Mouse (Mus musculus) embryonic facial prominence, embryonic 14.5 days (tissue): ENCODE measurements around the gene Tpgs1. TPM values are rescaled to one million over a fixed set of nuclear protein-coding genes. Genes with fewer than 3 reads are reported as not detected.
A peak's percentile ranks its signal among the peaks of the same experiment; 100 is the strongest.
"Not testable (repeated sequence)": the region's sequence is repeated elsewhere in the genome, so short reads cannot be mapped to it uniquely, and the experiment has no call there.

Source experiments
- ATAC-seq: fragments of 200-750 bp; cut with Nextera tagmentation; 2 replicates; pipeline ENCODE4 v1.8.0; 2017; ENCODE audit warnings: low read depth, moderate number of reproducible peaks, moderate TSS enrichment
- DNase-seq: peaks from one replicate; pipeline ENCODE4 v3.0.0-alpha.2; 2015; ENCODE audit warnings: low spot score
- H3K27ac ChIP-seq: fragments of 300-500 bp; sonication (generic); replicated peaks from 2 replicates; pipeline ENCODE4 v1.5.1; 2014; ENCODE audit warnings: low read depth, mild to moderate bottlenecking, low read length, moderate library complexity
- H3K27me3 ChIP-seq: fragments of 300-500 bp; sonication (generic); replicated peaks from 2 replicates; pipeline ENCODE4 v1.6.1; 2014; ENCODE audit warnings: low read length; ENCODE audit not compliant: control insufficient read depth, insufficient read depth
- H3K36me3 ChIP-seq: fragments of 300-500 bp; sonication (generic); 2 replicates; pipeline ENCODE4 v1.6.1; 2014; ENCODE audit warnings: low read length, mixed read lengths; ENCODE audit not compliant: control insufficient read depth, insufficient read depth
- H3K4me1 ChIP-seq: fragments of 300-500 bp; sonication (generic); 2 replicates; pipeline ENCODE4 v1.6.1; 2014; ENCODE audit warnings: antibody characterized with exemption, low read length; ENCODE audit not compliant: control insufficient read depth, insufficient read depth
- H3K4me2 ChIP-seq: fragments of 300-500 bp; sonication (generic); 2 replicates; pipeline ENCODE4 v1.6.1; 2014; ENCODE audit warnings: low read depth, mild to moderate bottlenecking, low read length, moderate library complexity, mixed read lengths
- H3K4me3 ChIP-seq: fragments of 300-500 bp; sonication (generic); 2 replicates; pipeline ENCODE4 v1.5.1; 2014; ENCODE audit warnings: low read depth, mild to moderate bottlenecking, low read length
- H3K9ac ChIP-seq: fragments of 300-500 bp; sonication (generic); 2 replicates; pipeline ENCODE4 v1.6.1; 2014; ENCODE audit warnings: low read depth, mild to moderate bottlenecking, low read length, moderate library complexity, mixed read lengths
- H3K9me3 ChIP-seq: fragments of 300-500 bp; sonication (generic); 2 replicates; pipeline ENCODE4 v1.6.1; 2016; ENCODE audit warnings: low read length; ENCODE audit not compliant: control insufficient read depth
- whole genome bisulfite sequencing: fragments of 180-500 bp; shearing (Covaris S2); extraction: QIAGEN DNeasy Blood & Tissue Kit; methylation state at CpG from one replicate; pipeline ENCODE4 v1.1.7; 2014; 5-methylcytosine and 5-hydroxymethylcytosine counted together
- polyA plus RNA-seq: library from polyadenylated mRNA; unstranded; fragments of >200 nt; fragmentation: Nextera tagmentation; extraction: Ambion mirVana; gene quantifications from 2 replicates; pipeline ENCODE4 v1.2.1, GENCODE M21; 2014

Gene Tpgs1
- polyA plus RNA-seq, 1 experiment from 2014 or later: 58.7 TPM

- not testable (repeated sequence) for H3K9me3 ChIP-seq, H3K9ac ChIP-seq, H3K27me3 ChIP-seq, ATAC-seq, H3K36me3 ChIP-seq, H3K4me2 ChIP-seq, H3K27ac ChIP-seq, DNase-seq, H3K4me3 ChIP-seq
- peaks cover 23% of the 10 kb centered on the region for H3K4me1 ChIP-seq
- 88% methylated on average over 2 of the region's 4 CpGs for WGBS
Observed at GRCm38 (mm10) chr10:79702970-79703369, 33.8 kb downstream of the Tpgs1 start.

- peaks cover 11% of the 10 kb centered on the region for H3K36me3 ChIP-seq
- H3K4me2 ChIP-seq: peak overlapping the region; percentile 94
- no peaks in the 10 kb centered on the region for H3K9me3 ChIP-seq
- H3K4me3 ChIP-seq: peak overlapping the region; percentile 89
- peak overlapping the region; percentile 61; the same call in 1 of the 2 replicates for H3K27ac ChIP-seq
- DNase-seq: no peak
- ATAC-seq: no peak
- peaks cover 23% of the 10 kb centered on the region for H3K4me1 ChIP-seq
- H3K27me3 ChIP-seq: no peaks in the 10 kb centered on the region
- H3K9ac ChIP-seq: peak overlapping the region; percentile 60; the same call in 1 of the 2 replicates
- WGBS: 74% methylated on average over 10 of the region's 10 CpGs
Observed at GRCm38 (mm10) chr10:79703541-79703940, 34.4 kb downstream of the Tpgs1 start.

- peak within 1 kb of the TSS; percentile 87 for H3K27ac ChIP-seq
- DNase-seq (peak; percentile 99), ATAC-seq (peak; percentile 96)
- WGBS: under 1% methylated on average over 42 of the region's 65 CpGs
- peak within 1 kb of the TSS; percentile 95 for H3K9ac ChIP-seq
- no peaks in the 10 kb centered on the region for H3K9me3 ChIP-seq
- no peaks in the 10 kb centered on the region for H3K27me3 ChIP-seq
- H3K4me1 ChIP-seq: peaks cover 23% of the 10 kb centered on the region
- peaks cover 18% of the 10 kb centered on the region for H3K36me3 ChIP-seq
- H3K4me2 ChIP-seq: peak within 1 kb of the TSS; percentile 94
- peak within 1 kb of the TSS; percentile 89 for H3K4me3 ChIP-seq
Observed at GRCm38 (mm10) chr10:79704065-79704969, 35.1 kb downstream of the Tpgs1 start, which contains the start of gene Bsg. Bsg (plus strand) TSS chr10:79704491.

GRCm38 (mm10) chr10:79704970-79705360 lies 35.8 kb downstream of the Tpgs1 start:
- DNase-seq: no peak
- Histone ChIP-seq H3K4me3 (peak overlapping the region; percentile 89), H3K4me1 (peaks cover 23% of the 10 kb centered on the region), H3K4me2 (peak overlapping the region; percentile 94), H3K36me3 (peaks cover 25% of the 10 kb centered on the region), H3K9ac (peak overlapping the region; percentile 95), H3K9me3 (no peaks in the 10 kb centered on the region), H3K27ac (peak overlapping the region; percentile 87), H3K27me3 (no peaks in the 10 kb centered on the region)
- no peak for ATAC-seq
- WGBS: 5% methylated on average over 10 of the region's 10 CpGs

- 89% methylated on average over 5 of the region's 5 CpGs for WGBS
- Histone ChIP-seq H3K27ac (no peak overlapping the region), H3K36me3 (peaks cover 35% of the 10 kb centered on the region), H3K4me1 (peaks cover 23% of the 10 kb centered on the region), H3K9me3 (no peaks in the 10 kb centered on the region), H3K9ac (peak overlapping the region; percentile 95), H3K4me3 (peak overlapping the region; percentile 89), H3K4me2 (peak overlapping the region; percentile 94), H3K27me3 (no peaks in the 10 kb centered on the region)
- ATAC-seq (no peak), DNase-seq (no peak)
Observed at GRCm38 (mm10) chr10:79705951-79706350, 36.8 kb downstream of the Tpgs1 start.

- peaks cover 41% of the 10 kb centered on the region for H3K36me3 ChIP-seq
- DNase-seq (no peak), ATAC-seq (no peak)
- peak overlapping the region; percentile 10; the same call in 1 of the 2 replicates for H3K4me3 ChIP-seq
- WGBS: 90% methylated on average over 5 of the region's 5 CpGs
- H3K27ac ChIP-seq: no peak overlapping the region
- peaks cover 22% of the 10 kb centered on the region for H3K4me1 ChIP-seq
- H3K9ac ChIP-seq: peak overlapping the region; percentile 45
- no peaks in the 10 kb centered on the region for H3K27me3 ChIP-seq
- H3K9me3 ChIP-seq: no peaks in the 10 kb centered on the region
- H3K4me2 ChIP-seq: peak overlapping the region; percentile 94
Observed at GRCm38 (mm10) chr10:79706406-79707094, 37.4 kb downstream of the Tpgs1 start.

- Histone ChIP-seq H3K4me1 (peaks cover 20% of the 10 kb centered on the region), H3K4me3 (no peak overlapping the region), H3K4me2 (peak overlapping the region; percentile 94; the same call in 1 of the 2 replicates), H3K9me3 (no peaks in the 10 kb centered on the region), H3K36me3 (peaks cover 47% of the 10 kb centered on the region), H3K27me3 (no peaks in the 10 kb centered on the region), H3K27ac (no peak overlapping the region), H3K9ac (no peak overlapping the region)
- no peak for ATAC-seq
- 80% methylated on average over 1 of the region's 1 CpGs for WGBS
- no peak for DNase-seq
Observed at GRCm38 (mm10) chr10:79707162-79707561, 38.0 kb downstream of the Tpgs1 start.

GRCm38 (mm10) chr10:79707759-79708158 lies 38.6 kb downstream of the Tpgs1 start:
- DNase-seq: no peak

More at GRCm38 (mm10) chr10:79707759-79708158, 38.6 kb downstream of the Tpgs1 start:
- ATAC-seq: no peak
- Histone ChIP-seq H3K36me3 (peaks cover 48% of the 10 kb centered on the region), H3K4me1 (peaks cover 20% of the 10 kb centered on the region), H3K4me3 (no peak overlapping the region), H3K4me2 (no peak overlapping the region), H3K27me3 (no peaks in the 10 kb centered on the region), H3K9ac (no peak overlapping the region), H3K9me3 (no peaks in the 10 kb centered on the region), H3K27ac (no peak overlapping the region)
- 71% methylated on average over 4 of the region's 4 CpGs for WGBS
